Mouse (Mus musculus) lung, postnatal 0 days (tissue): ENCODE data around the gene Myo10.

Experiments
- CTCF ChIP-seq: IDR thresholded peaks from 2 replicates; pipeline ENCODE4 v1.5.1; 2016; ENCODE audit warnings: antibody characterized with exemption, mild to moderate bottlenecking
- EP300 ChIP-seq: IDR thresholded peaks from 2 replicates; pipeline ENCODE4 v1.6.1; 2016; ENCODE audit warnings: antibody characterized with exemption, mild to moderate bottlenecking, control low read depth

GRCm38 (mm10) chr15:25843086-25843991 is 221.0 kb downstream of the Myo10 start, which contains the start of gene Retreg1:
- TF ChIP-seq EP300 (no peak), CTCF (peak; percentile 42)
